Mouse (Mus musculus) olfactory bulb, adult 2 months (tissue): ENCODE measurements around the gene BC029722.
"Not testable (repeated sequence)": the region's sequence is repeated elsewhere in the genome, so short reads cannot be mapped to it uniquely, and the experiment has no call there.

ENCODE experiments used
- CTCF ChIP-seq: fragments of 200-500 bp; IDR thresholded peaks from 2 replicates; pipeline ENCODE4 v1.5.1; 2012; ENCODE audit warnings: low read depth, mild to moderate bottlenecking, low read length, moderate library complexity; ENCODE audit not compliant: insufficient read depth
- POLR2A ChIP-seq: fragments of 200-500 bp; IDR thresholded peaks from 2 replicates; pipeline ENCODE4 v1.6.1; 2012; ENCODE audit warnings: mild to moderate bottlenecking, low read depth, low read length, moderate library complexity; ENCODE audit not compliant: insufficient read depth

GRCm38 (mm10) chr2:155832087-155832486, 12.9 kb upstream of the BC029722 start:
- not testable (repeated sequence) for TF ChIP-seq CTCF, POLR2A
